ENCODE assay signal across 10 mouse cellular contexts in genomic region chr1:160933896-160934482, GRCm38 (mm10). TPM values are rescaled to one million over a fixed set of nuclear protein-coding genes. Genes with fewer than 3 reads are reported as not detected.
A peak's percentile ranks its signal among the peaks of the same experiment; 100 is the strongest.
DNase-seq lines count a peak whose midpoint lies in the region; ATAC-seq and TF ChIP-seq lines count a peak whose summit lies in the region.
"Had no signal": no experiment of that assay in that cellular context is flagged by ENCODE, and none has a peak within 500 bp of the region (broad histone marks: within the 10 kb centered on the region; RNA-seq: fewer than 3 reads in every experiment).

No protein-coding gene starts in this region.

- H3K36me3 ChIP-seq in hindbrain, embryonic 14.5 days (replicated peaks; ENCODE audit: control insufficient read depth, insufficient read depth), result peaks cover 41% of the 10 kb centered on the region
- H3K36me3 ChIP-seq in hindbrain, embryonic 13.5 days, result peaks cover 20% of the 10 kb centered on the region
- peaks cover 3% of the 10 kb centered on the region; the same call in 1 of the 2 replicates for H3K36me3 ChIP-seq in ES-E14 (ENCODE audit: control insufficient read depth, insufficient read depth, low read length, poor library complexity, severe bottlenecking)
- peaks cover 11% of the 10 kb centered on the region for H3K36me3 ChIP-seq in forebrain, postnatal 0 days (ENCODE audit: insufficient read depth)
- H3K36me3 ChIP-seq in midbrain, postnatal 0 days (ENCODE audit: insufficient read depth, low read length), result no peaks in the 10 kb centered on the region

- TF ChIP-seq CTCF in forebrain, postnatal 0 days (IDR thresholded peaks at IDR 0.05; ENCODE audit: low read depth), result peak; percentile 67
- TF ChIP-seq CTCF in midbrain, postnatal 0 days (IDR thresholded peaks at IDR 0.05), result peak; percentile 74

- H3K4me1 ChIP-seq in hindbrain, embryonic 14.5 days (replicated peaks; ENCODE audit: control insufficient read depth, insufficient read depth, low read length), result no peaks in the 10 kb centered on the region
- no peaks in the 10 kb centered on the region for H3K4me1 ChIP-seq in hindbrain, embryonic 13.5 days (replicated peaks)
- no peaks in the 10 kb centered on the region for H3K4me1 ChIP-seq in ES-E14 (ENCODE audit: control insufficient read depth in 2 of 2, insufficient read depth in 2 of 2, low read length in 2 of 2, poor library complexity in 1 of 2)
- H3K4me1 ChIP-seq in forebrain, postnatal 0 days (ENCODE audit: insufficient read depth), result no peaks in the 10 kb centered on the region
- no peaks in the 10 kb centered on the region for H3K4me1 ChIP-seq in midbrain, postnatal 0 days (ENCODE audit: insufficient read depth, low read length)
- H3K4me1 ChIP-seq: limb, embryonic 13.5 days; stomach, embryonic 15.5 days had no signal

- H3K9me3 ChIP-seq in hindbrain, embryonic 14.5 days (ENCODE audit: control insufficient read depth, low read length), result no peaks in the 10 kb centered on the region
- no peaks in the 10 kb centered on the region for H3K9me3 ChIP-seq in hindbrain, embryonic 13.5 days
- H3K9me3 ChIP-seq in ES-E14 (ENCODE audit: control insufficient read depth, insufficient read depth, low read depth, low read length), result no peaks in the 10 kb centered on the region
- H3K9me3 ChIP-seq in forebrain, postnatal 0 days (ENCODE audit: low read length), result no peaks in the 10 kb centered on the region
- no peaks in the 10 kb centered on the region for H3K9me3 ChIP-seq in midbrain, postnatal 0 days (ENCODE audit: low read length)
- H3K9me3 ChIP-seq: limb, embryonic 13.5 days; stomach, embryonic 15.5 days had no signal

- H3K4me3 ChIP-seq in hindbrain, embryonic 14.5 days (replicated peaks; ENCODE audit: low read length), result no peak overlapping the region
- H3K4me3 ChIP-seq in hindbrain, embryonic 13.5 days, result no peak overlapping the region
- no peak overlapping the region for H3K4me3 ChIP-seq in ES-E14 (ENCODE audit: insufficient read depth in 1 of 2, low read depth in 1 of 2, low read length in 2 of 2, poor library complexity in 1 of 2, severe bottlenecking in 1 of 2)
- no peak overlapping the region for H3K4me3 ChIP-seq in forebrain, postnatal 0 days (ENCODE audit: low read depth, low read length)
- no peak overlapping the region for H3K4me3 ChIP-seq in midbrain, postnatal 0 days (ENCODE audit: low read depth, low read length)
- H3K4me3 ChIP-seq: limb, embryonic 13.5 days; stomach, embryonic 15.5 days had no signal

- H3K27ac ChIP-seq in hindbrain, embryonic 14.5 days, result no peak overlapping the region
- no peak overlapping the region for H3K27ac ChIP-seq in hindbrain, embryonic 13.5 days
- no peak overlapping the region for H3K27ac ChIP-seq in ES-E14 (ENCODE audit: insufficient read depth, low read depth, low read length, poor library complexity, severe bottlenecking)
- H3K27ac ChIP-seq in forebrain, postnatal 0 days (ENCODE audit: low read depth, low read length), result no peak overlapping the region
- no peak overlapping the region for H3K27ac ChIP-seq in midbrain, postnatal 0 days (ENCODE audit: low read depth, low read length)
- H3K27ac ChIP-seq: limb, embryonic 13.5 days; stomach, embryonic 15.5 days had no signal

- no peak overlapping the region for H3K4me2 ChIP-seq in hindbrain, embryonic 14.5 days (replicated peaks)
- H3K4me2 ChIP-seq in hindbrain, embryonic 13.5 days, result no peak overlapping the region
- H3K4me2 ChIP-seq in forebrain, postnatal 0 days (ENCODE audit: low read depth), result no peak overlapping the region
- no peak overlapping the region for H3K4me2 ChIP-seq in midbrain, postnatal 0 days (ENCODE audit: low read depth, low read length, poor library complexity, severe bottlenecking)
- H3K4me2 ChIP-seq: limb, embryonic 13.5 days; stomach, embryonic 15.5 days had no signal

- H3K9ac ChIP-seq in hindbrain, embryonic 14.5 days, result no peak overlapping the region
- H3K9ac ChIP-seq in hindbrain, embryonic 13.5 days, result no peak overlapping the region
- H3K9ac ChIP-seq in ES-E14 (ENCODE audit: insufficient read depth, low read depth, low read length, poor library complexity, severe bottlenecking), result no peak overlapping the region
- H3K9ac ChIP-seq in forebrain, postnatal 0 days, result no peak overlapping the region
- H3K9ac ChIP-seq in midbrain, postnatal 0 days (replicated peaks; ENCODE audit: low read length, poor library complexity, severe bottlenecking), result no peak overlapping the region
- H3K9ac ChIP-seq: limb, embryonic 13.5 days; stomach, embryonic 15.5 days had no signal

- H3K27me3 ChIP-seq in hindbrain, embryonic 14.5 days (ENCODE audit: control insufficient read depth, insufficient read depth, low read length), result no peaks in the 10 kb centered on the region
- H3K27me3 ChIP-seq in hindbrain, embryonic 13.5 days, result no peaks in the 10 kb centered on the region
- no peaks in the 10 kb centered on the region for H3K27me3 ChIP-seq in forebrain, postnatal 0 days (ENCODE audit: insufficient read depth, low read length)
- no peaks in the 10 kb centered on the region for H3K27me3 ChIP-seq in midbrain, postnatal 0 days (ENCODE audit: insufficient read depth, low read length)
- H3K27me3 ChIP-seq: limb, embryonic 13.5 days; stomach, embryonic 15.5 days had no signal

- no peak for ATAC-seq in hindbrain, embryonic 14.5 days (ENCODE audit: low FRiP score)
- no peak for ATAC-seq in hindbrain, embryonic 13.5 days (ENCODE audit: low FRiP score)
- peak; percentile 75; the same call in 1 of the 2 replicates for ATAC-seq in forebrain, postnatal 0 days
- ATAC-seq in midbrain, postnatal 0 days (ENCODE audit: low FRiP score), result 0 out of 2 replicates have a peak, but pooled peaks have one; percentile 65

- DNase-seq in hindbrain, embryonic 14.5 days (ENCODE audit: low spot score), result peak; percentile 74
- DNase-seq in 3T3-L1 (ENCODE audit: low read depth, low spot score) (peak; percentile 69), ES-E14 (ENCODE audit: low read depth, low spot score) (peak; percentile 51)
- DNase-seq in forebrain, postnatal 0 days, result peak; percentile 61
- DNase-seq in midbrain, postnatal 0 days (ENCODE audit: low spot score), result peak; percentile 61
- DNase-seq in testis, postnatal 10 days (ENCODE audit: low spot score), result no peak
- DNase-seq in right cerebral cortex, postnatal 14 days, result no peak

- WGBS in hindbrain, embryonic 14.5 days, result 68% methylated on average over 4 of the region's 4 CpGs
- 69% methylated on average over 4 of the region's 4 CpGs for WGBS in hindbrain, embryonic 13.5 days
- 57% methylated on average over 4 of the region's 4 CpGs for WGBS in forebrain, postnatal 0 days
- 61% methylated on average over 4 of the region's 4 CpGs for WGBS in midbrain, postnatal 0 days

- in situ Hi-C loops in ES-E14 (cut with MboI; ENCODE audit: low sequenced_read_pairs in 2 of 2, unreplicated experiment in 2 of 2), result no loop called here

TF ChIP-seq in ES-E14, 5 proteins besides CTCF, POLR2A, EP300 and RAD21:
- TF ChIP-seq ZC3H11A (IDR thresholded peaks at IDR 0.05; ENCODE audit: borderline replicate concordance, low read depth, low read length) (no peak), CHD2 (IDR thresholded peaks at IDR 0.05; ENCODE audit: low read depth, low read length) (no peak)
TF ChIP-seq in ES-E14: peak in this region for 0.

RNA-seq across cellular contexts. Expression of gene Rc3h1, which starts 27.8 kb away (rescaled TPM):
- 7.7 and 9.1 TPM in 2 replicates for polyA plus RNA-seq in hindbrain, embryonic 14.5 days (2014; fragmentation: Nextera tagmentation; extraction: Ambion mirVana)
- 8.0 and 9.4 TPM in 2 replicates for polyA plus RNA-seq in hindbrain, embryonic 13.5 days (2015; fragmentation: Nextera tagmentation; extraction: Ambion mirVana)
- total RNA-seq in ES-E14 (2012; rRNA removed), result 23.2 and 24.9 TPM in 2 replicates
- total RNA-seq in forebrain, postnatal 0 days (2014; rRNA removed), result 14.9 and 20.8 TPM in 2 replicates
- 3.3 and 6.1 TPM in 2 replicates for polyA plus RNA-seq in forebrain, postnatal 0 days (2015; fragmentation: Nextera tagmentation; extraction: Ambion mirVana)
- 19.0 and 26.4 TPM in 2 replicates for total RNA-seq in midbrain, postnatal 0 days (2014; rRNA removed)
- polyA plus RNA-seq in midbrain, postnatal 0 days (2015; fragmentation: Nextera tagmentation; extraction: Ambion mirVana), result 4.3 and 5.9 TPM in 2 replicates

RNA-seq across cellular contexts. Expression of gene Serpinc1, which starts 44.4 kb away (rescaled TPM):
- polyA plus RNA-seq in hindbrain, embryonic 14.5 days (2014; fragmentation: Nextera tagmentation; extraction: Ambion mirVana), result 2.4 and 3.3 TPM in 2 replicates
- 3.7 and 3.9 TPM in 2 replicates for polyA plus RNA-seq in hindbrain, embryonic 13.5 days (2015; fragmentation: Nextera tagmentation; extraction: Ambion mirVana)
- total RNA-seq in ES-E14 (2012; rRNA removed), result 0.89 and 1.4 TPM in 2 replicates
- total RNA-seq in forebrain, postnatal 0 days (2014; rRNA removed), result 0.10 and 0.15 TPM in 2 replicates
- 1.2 and 2.3 TPM in 2 replicates for polyA plus RNA-seq in forebrain, postnatal 0 days (2015; fragmentation: Nextera tagmentation; extraction: Ambion mirVana)
- total RNA-seq in midbrain, postnatal 0 days (2014; rRNA removed), result 0.05 TPM in 1 of 2 replicates, not detected in the other
- polyA plus RNA-seq in midbrain, postnatal 0 days (2015; fragmentation: Nextera tagmentation; extraction: Ambion mirVana), result 3.1 and 3.4 TPM in 2 replicates

Comparison
In these comparisons a context has a peak if more than half of its experiments do, and no peak if none do; other contexts are left out.
1. ATAC-seq: peak in forebrain, postnatal 0 days (single experiment) and midbrain, postnatal 0 days (single experiment); none in hindbrain, embryonic 14.5 days (single experiment) and hindbrain, embryonic 13.5 days (single experiment).
2. DNase-seq: peak in hindbrain, embryonic 14.5 days (single experiment), 3T3-L1 (single experiment), ES-E14 (single experiment), forebrain, postnatal 0 days (single experiment) and midbrain, postnatal 0 days (single experiment); none in testis, postnatal 10 days (single experiment) and right cerebral cortex, postnatal 14 days (single experiment).